Mouse (Mus musculus) embryo, embryonic 11.5 days (tissue): ENCODE measurements around the gene 4933405L10Rik.
A peak's percentile ranks its signal among the peaks of the same experiment; 100 is the strongest.

Experiments
- DNase-seq: peaks from one replicate; pipeline ENCODE4 v3.0.0-alpha.2; 2012; ENCODE audit warnings: low read depth, low spot score

Gene 4933405L10Rik

GRCm38 (mm10) chr8:105707498-105708403, at the start of gene 4933405L10Rik, which contains the start of gene Enkd1:
Gene 4933405L10Rik, plus strand, starts transcription at chr8:105707655.
Gene Enkd1, minus strand, starts transcription at chr8:105708210.
- peak; percentile 92 for DNase-seq

- DNase-seq: no peak
Measured at GRCm38 (mm10) chr8:105661167-105661566, 46.3 kb upstream of the 4933405L10Rik start.

GRCm38 (mm10) chr8:105677891-105678290, 29.6 kb upstream of the 4933405L10Rik start:
- DNase-seq: no peak

DNA sequence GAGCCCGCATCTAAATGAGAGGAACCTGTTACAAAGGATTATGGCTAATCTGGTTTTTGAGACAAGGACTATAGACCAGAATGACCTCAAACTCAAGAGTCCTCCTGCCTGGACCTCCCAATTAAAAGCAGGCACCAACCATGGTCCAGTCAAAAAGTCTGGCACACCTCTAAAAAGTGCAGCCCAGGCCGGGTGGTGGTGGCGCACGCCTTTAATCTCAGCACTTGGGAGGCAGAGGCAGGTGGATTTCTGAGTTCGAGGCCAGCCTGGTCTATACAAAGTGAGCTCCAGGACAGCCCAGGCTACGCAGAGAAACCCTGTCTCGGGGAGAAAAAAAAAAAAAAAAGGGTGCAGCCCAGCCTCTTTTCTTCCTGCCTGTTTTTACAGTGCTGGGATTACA, 22.1 kb upstream of the 4933405L10Rik start:
- DNase-seq: no peak

GRCm38 (mm10) chr8:105685796-105686308, 21.6 kb upstream of the 4933405L10Rik start, which contains the start of gene Carmil2:
Gene Carmil2, plus strand, starts transcription at chr8:105686274.
- no peak for DNase-seq

DNA sequence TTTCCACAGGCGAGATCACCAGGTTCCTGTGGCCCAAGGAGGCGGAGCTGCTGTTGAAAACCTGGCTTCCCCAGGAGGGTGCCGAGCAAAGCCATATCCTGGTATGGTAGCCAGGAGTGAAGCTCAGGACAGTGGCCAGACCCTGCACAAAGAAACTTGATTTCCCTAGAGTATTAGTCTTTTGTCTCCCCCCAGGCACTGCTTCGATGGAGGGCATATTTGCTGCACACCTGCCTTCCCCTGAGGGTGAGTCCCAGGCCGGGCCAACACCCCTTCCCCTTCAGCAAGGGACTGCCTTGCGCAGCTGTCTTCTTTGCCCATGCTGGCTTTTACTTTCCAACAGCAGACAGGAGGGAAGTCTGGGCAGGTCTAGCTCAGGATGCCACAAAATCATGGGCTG, 20.9 kb upstream of the 4933405L10Rik start:
- DNase-seq: no peak

GRCm38 (mm10) chr8:105687512-105687911, 19.9 kb upstream of the 4933405L10Rik start:
- no peak for DNase-seq

GRCm38 (mm10) chr8:105688242-105688752, 19.2 kb upstream of the 4933405L10Rik start:
- no peak for DNase-seq

GRCm38 (mm10) chr8:105689256-105689982, 18.0 kb upstream of the 4933405L10Rik start:
- DNase-seq: no peak

DNA sequence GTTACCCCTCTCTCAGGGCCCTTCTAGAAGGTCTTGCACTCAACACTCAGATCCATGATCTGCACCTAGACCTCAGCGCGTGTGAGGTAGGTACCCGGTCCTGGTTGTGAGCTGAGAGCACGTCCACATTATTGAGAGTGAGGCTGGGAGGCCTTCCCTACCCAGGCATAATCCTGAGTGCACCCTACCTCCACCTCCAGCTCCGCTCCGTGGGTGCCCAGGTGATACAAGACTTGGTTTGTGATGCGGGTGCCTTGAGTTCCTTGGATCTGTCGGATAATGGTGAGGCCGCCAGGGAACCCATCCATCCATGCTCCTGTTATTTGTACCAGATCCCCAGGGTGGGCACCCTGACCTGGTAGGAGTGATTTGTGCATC, 17.5 kb upstream of the 4933405L10Rik start:
- DNase-seq: no peak

DNA sequence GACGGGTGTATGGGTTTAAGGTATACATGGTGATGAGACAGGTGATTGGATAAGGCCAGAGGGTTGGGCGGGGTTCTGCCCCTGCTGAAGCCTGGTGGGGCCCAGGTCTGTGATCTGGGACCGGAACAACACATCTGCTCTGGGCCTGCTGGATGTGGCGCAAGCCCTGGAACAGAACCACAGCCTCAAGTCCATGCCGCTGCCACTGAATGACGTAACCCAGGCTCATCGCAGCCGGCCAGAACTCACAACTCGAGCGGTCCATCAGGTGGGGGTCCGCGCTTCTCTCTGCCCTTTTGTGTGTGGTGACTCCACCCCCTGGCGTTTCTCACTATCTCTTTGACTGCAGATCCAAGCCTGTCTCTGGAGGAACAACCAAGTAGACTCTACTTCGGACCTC, 16.5 kb upstream of the 4933405L10Rik start:
- no peak for DNase-seq

DNA sequence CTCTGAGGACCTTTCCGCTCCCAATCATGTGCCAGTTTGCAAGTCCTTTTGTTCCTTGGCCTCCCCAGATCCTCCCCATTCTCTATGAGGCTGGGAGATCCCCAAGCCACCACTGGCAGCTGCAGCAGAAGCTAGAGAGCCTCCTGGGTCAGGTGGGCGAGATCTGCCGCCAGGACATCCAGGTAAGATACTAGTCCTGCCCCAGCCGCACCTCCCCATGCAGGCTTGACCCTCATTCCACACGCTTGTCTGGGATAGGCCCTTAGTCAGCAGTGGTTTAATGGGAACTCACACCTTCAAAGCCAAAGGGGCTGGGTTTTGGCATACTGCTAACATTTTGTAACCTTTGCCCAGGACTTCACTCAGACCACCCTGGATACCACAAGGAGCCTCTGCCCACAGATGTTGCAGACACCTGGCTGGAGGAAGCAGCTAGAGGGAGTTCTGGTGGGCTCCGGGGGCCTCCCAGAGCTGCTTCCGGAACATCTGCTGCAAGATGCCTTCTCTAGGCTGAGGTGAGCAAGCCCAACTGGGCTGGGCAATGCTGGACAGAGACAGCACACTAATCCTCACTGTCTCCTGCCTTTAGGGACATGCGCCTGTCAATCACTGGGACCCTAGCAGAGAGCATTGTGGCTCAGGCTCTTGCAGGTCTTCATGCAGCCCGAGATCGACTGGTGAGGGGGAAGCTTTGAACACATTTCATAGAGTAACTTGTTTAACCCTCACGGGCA, 14.8 kb upstream of the 4933405L10Rik start:
- no peak for DNase-seq

- DNase-seq: peak; percentile 59
Measured at GRCm38 (mm10) chr8:105693648-105694047, 13.8 kb upstream of the 4933405L10Rik start.

DNA sequence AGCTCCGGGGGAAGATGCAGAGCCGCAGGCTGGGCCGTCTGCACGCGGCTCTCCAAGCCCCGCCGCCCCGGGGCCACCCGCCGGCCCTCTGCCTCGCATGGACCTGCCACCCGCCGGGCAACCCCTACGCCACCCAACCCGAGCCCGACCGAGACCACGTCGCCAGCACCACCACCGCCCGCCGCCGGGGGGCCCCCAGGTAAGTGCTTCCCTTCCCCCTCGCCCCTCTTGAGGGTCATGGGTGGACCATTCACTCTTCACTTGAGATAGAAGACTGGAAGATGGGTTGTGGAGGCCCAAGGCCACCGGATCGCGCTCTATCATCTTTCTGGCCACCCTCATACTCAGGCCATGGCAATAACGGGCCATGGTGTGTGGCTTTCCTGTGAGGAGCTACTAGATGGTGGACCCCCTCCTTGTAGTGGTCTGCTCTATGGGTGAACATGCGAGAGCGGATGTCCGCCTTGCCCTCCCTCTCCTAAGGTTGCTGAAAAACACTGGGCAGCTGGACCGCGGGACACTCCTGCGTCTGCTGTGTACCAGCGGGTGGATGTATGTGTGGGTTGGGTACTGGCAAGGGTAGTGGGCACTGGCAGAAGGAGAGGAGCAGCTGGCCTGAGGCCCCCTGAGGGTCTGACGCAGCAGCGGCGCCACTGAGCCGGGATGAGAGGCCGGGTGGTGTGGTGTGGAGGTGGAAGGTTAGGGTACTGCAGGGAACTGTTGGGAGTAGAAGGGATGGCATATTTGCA, 13.2 kb upstream of the 4933405L10Rik start:
- no peak for DNase-seq

DNA sequence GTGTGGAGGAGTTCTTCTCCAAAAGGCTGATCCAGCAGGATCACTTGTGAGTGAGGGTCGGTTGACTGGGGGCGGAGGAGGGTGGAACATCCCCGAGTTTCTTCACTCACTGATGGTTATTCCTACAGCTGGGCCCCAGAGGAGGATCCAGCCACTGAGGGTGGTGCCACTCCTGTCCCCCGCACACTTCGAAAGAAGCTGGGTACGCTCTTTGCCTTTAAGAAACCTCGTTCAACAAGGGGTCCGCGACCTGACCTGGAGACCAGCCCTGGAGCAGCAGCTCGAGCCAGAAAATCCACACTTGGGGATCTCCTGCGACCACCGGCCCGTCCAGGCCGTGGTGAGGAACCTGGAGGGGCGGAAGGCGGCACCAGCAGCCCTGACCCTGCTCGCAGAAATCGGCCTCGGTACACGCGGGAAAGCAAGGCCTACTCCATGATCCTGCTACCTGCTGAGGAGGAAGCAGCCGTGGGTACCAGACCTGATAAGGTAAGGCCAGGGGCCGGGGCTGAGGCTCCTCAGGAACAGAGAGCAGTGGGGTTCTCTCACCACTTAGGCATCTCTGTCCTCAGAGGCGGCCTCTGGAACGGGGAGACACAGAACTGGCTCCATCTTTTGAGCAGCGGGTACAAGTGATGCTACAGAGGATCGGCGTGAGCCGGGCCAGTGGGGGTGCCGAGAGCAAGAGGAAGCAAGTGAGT, 12.2 kb upstream of the 4933405L10Rik start:
- DNase-seq: no peak

DNA sequence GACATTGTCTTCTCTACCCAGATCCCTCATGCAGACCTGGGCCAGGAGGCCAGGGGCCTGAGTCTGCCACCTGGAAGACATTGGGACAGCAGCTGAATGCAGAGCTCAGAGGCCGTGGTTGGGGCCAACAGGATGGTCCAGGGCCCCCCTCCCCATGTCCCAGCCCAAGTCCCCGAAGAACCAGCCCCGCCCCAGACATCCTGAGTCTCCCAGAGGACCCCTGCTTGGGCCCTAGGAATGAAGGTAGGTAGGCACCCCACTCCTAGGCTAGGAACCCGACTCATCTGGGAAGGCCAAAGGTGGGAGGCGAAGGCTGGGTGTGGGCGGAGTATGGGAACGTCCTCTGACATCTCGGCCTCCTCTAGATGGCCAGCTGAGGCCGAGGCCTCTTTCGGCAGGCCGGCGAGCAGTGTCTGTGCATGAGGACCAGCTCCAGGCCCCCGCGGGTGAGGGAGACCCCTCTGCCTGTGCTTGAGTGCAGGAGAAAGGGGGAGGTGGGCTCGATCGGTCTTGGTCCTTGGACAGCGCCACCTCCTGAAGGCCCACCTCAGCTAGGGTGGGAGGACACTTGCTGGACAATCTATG, 10.2 kb upstream of the 4933405L10Rik start:
- DNase-seq: no peak

- DNase-seq: no peak
Measured at GRCm38 (mm10) chr8:105698734-105699133, 8.7 kb upstream of the 4933405L10Rik start.

GRCm38 (mm10) chr8:105699488-105700215, 7.8 kb upstream of the 4933405L10Rik start:
- no peak for DNase-seq

- no peak for DNase-seq
Measured at GRCm38 (mm10) chr8:105700566-105700965, 6.9 kb upstream of the 4933405L10Rik start.
